Mouse (Mus musculus) ES-Bruce4 (cell line): Measurements from ENCODE around the gene Zfp398.

Experiments
- CTCF ChIP-seq: IDR thresholded peaks from one replicate; pipeline ENCODE4 v1.8.1; 2011; ENCODE audit warnings: low read depth, low read length
- EP300 ChIP-seq: IDR thresholded peaks from 2 replicates; pipeline ENCODE4 v1.6.1; 2011; ENCODE audit warnings: low read depth, low read length; ENCODE audit not compliant: insufficient read depth
- POLR2A ChIP-seq: IDR thresholded peaks from one replicate; pipeline ENCODE4 v1.8.1; 2011; ENCODE audit warnings: low read length; ENCODE audit not compliant: insufficient read depth

DNA sequence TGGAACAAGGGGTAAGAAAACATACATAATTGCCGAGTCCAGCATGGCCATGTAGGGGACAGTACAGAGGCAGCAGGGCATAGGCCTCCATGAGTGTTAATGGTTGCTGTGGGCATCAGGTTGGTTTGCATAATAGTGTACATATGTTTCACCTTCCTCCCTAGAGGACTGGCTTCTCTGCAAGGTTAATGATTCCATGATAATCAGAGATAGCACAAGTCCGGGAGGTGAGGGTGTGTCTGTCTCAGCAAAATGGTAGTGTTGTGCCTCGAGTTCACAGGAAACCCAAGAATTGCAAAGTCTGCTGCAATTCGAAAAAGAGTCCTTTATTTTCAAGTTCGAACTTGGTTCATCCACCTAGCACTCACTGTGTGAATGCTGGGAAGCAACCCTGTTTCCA is 81.6 kb downstream of the Zfp398 start:
- TF ChIP-seq CTCF (no peak), POLR2A (no peak), EP300 (no peak)
